Mouse (Mus musculus) forebrain, embryonic 15.5 days (tissue): Measurements from ENCODE around the gene Pabpn1. TPM values are rescaled to one million over a fixed set of nuclear protein-coding genes. Genes with fewer than 3 reads are reported as not detected.

ENCODE experiments used
- ATAC-seq: fragments of 200-750 bp; cut with Nextera tagmentation; replicated peaks from 2 replicates; pipeline ENCODE4 v1.8.0; 2017; ENCODE audit warnings: mild to moderate bottlenecking, moderate TSS enrichment, moderate library complexity
- H3K27ac ChIP-seq: fragments of 300-500 bp; sonication (generic); replicated peaks from 2 replicates; pipeline ENCODE4 v1.5.1; 2015; ENCODE audit warnings: mild to moderate bottlenecking, inconsistent platforms
- H3K27me3 ChIP-seq: fragments of 300-500 bp; sonication (generic); 2 replicates; pipeline ENCODE4 v1.6.1; 2015; ENCODE audit warnings: inconsistent platforms
- H3K36me3 ChIP-seq: fragments of 300-500 bp; sonication (generic); 2 replicates; pipeline ENCODE4 v1.6.1; 2015; ENCODE audit warnings: mild to moderate bottlenecking, inconsistent platforms
- H3K4me1 ChIP-seq: fragments of 300-500 bp; sonication (generic); 2 replicates; pipeline ENCODE4 v1.6.1; 2015; ENCODE audit warnings: inconsistent platforms
- H3K4me2 ChIP-seq: fragments of 300-500 bp; sonication (generic); replicated peaks from 2 replicates; pipeline ENCODE4 v1.6.1; 2015; ENCODE audit warnings: mild to moderate bottlenecking, inconsistent platforms
- H3K4me3 ChIP-seq: fragments of 300-500 bp; sonication (generic); 2 replicates; pipeline ENCODE4 v1.5.1; 2015; ENCODE audit warnings: mild to moderate bottlenecking, inconsistent platforms
- H3K9ac ChIP-seq: fragments of 300-500 bp; sonication (generic); replicated peaks from 2 replicates; pipeline ENCODE4 v1.6.1; 2015; ENCODE audit warnings: mild to moderate bottlenecking, inconsistent platforms
- H3K9me3 ChIP-seq: fragments of 300-500 bp; sonication (generic); 2 replicates; pipeline ENCODE4 v1.6.1; 2016; ENCODE audit warnings: inconsistent platforms
- WGBS: fragments of 180-500 bp; shearing (Covaris S2); methylation state at CpG from one replicate; pipeline ENCODE4 v1.1.7; 2015; ENCODE audit warnings: mixed read lengths; 5-methylcytosine and 5-hydroxymethylcytosine counted together
- polyA plus RNA-seq: library from polyadenylated mRNA; unstranded; fragments of >200 nt; fragmentation: Nextera tagmentation; extraction: Ambion mirVana; gene quantifications from 2 replicates; pipeline ENCODE4 v1.2.1, GENCODE M21; 2015

Pabpn1 gene
- 163 and 164 TPM in 2 replicates for polyA plus RNA-seq

DNA sequence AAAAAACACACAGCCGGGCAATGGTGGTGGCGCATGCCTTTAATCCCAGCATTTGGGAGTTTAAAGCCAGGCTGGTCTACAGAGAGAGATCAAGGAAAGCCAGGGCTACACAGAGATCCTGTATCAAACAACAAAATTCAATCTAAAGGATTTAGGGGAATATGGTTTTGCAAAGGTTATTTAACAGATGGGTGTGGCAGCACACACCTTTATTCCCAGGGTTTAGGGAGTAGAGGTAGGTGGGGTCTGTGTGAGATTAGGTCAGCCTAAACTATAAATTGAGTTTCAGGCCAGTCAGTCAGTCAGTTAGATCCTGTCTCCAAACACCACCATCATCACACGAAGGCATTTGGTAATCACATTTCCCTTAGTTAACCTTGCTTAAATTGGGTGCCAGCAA, at the start of gene Pabpn1:
TSS of gene Pabpn1 (plus strand) at position 301 of the 400 bp plus-strand sequence.
- Histone ChIP-seq H3K4me2 (peak within 1 kb of the TSS; percentile 51), H3K27ac (peak within 1 kb of the TSS; percentile 92), H3K9me3 (no peaks in the 10 kb centered on the region), H3K4me1 (peaks cover 23% of the 10 kb centered on the region), H3K4me3 (peak within 1 kb of the TSS; percentile 90), H3K9ac (peak within 1 kb of the TSS; percentile 53), H3K27me3 (no peaks in the 10 kb centered on the region), H3K36me3 (peaks cover 18% of the 10 kb centered on the region)
- WGBS = 93% methylated on average over 3 of the region's 3 CpGs
- ATAC-seq = no peak

DNA sequence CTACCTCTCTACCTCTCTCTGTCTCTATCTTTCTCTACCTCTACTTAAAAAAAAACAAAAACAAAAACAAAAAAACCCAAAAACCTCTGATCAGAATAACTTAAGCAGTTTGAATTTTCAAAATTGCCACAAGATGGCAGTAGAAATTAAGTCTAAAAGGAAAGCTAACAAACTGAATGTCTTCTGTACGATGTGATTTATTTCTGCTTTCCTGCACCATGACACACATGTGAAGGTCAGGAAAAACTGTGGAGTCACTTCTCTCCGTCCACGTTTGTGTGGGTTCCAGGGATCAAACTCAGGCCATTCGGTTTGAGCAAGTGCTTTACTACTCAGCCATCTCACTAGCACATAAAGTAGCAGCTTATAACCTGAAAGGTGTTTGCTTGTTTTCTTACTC, 48.8 kb upstream of the Pabpn1 start:
- H3K9ac ChIP-seq = no peak overlapping the region
- H3K9me3 ChIP-seq = no peaks in the 10 kb centered on the region
- ATAC-seq = 0 out of 2 replicates have a peak, but pooled peaks have one; percentile 6
- no peaks in the 10 kb centered on the region for H3K4me1 ChIP-seq
- no peak overlapping the region for H3K4me3 ChIP-seq
- 7% methylated on average over 4 of the region's 4 CpGs for WGBS
- H3K36me3 ChIP-seq = no peaks in the 10 kb centered on the region
- H3K4me2 ChIP-seq = no peak overlapping the region
- H3K27ac ChIP-seq = no peak overlapping the region
- no peaks in the 10 kb centered on the region for H3K27me3 ChIP-seq

DNA sequence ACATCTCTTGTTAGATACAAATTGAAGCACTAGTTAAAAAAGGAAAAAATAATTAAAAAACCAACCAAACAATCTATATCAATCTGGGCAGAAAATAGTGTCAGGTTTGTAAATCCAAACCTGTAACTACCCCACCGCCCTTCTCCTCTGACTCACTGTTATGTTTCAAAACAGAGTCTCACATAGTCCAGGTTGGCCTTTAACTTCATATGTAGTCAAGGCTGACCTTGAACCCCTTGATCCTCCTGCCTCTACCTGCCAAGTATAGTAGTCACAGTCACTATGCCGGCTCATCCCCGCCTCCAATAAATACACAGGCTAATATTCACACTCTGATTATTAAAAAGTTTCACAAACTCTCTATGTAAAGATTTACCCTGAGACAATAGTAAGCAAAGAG, 36.6 kb upstream of the Pabpn1 start:
- Histone ChIP-seq H3K4me3 (no peak overlapping the region), H3K36me3 (peaks cover 18% of the 10 kb centered on the region; the same call in 1 of the 2 replicates), H3K4me1 (no peaks in the 10 kb centered on the region), H3K27me3 (no peaks in the 10 kb centered on the region), H3K9ac (no peak overlapping the region), H3K4me2 (no peak overlapping the region), H3K9me3 (no peaks in the 10 kb centered on the region), H3K27ac (no peak overlapping the region)
- ATAC-seq = no peak
- WGBS = 94% methylated on average over 3 of the region's 3 CpGs

DNA sequence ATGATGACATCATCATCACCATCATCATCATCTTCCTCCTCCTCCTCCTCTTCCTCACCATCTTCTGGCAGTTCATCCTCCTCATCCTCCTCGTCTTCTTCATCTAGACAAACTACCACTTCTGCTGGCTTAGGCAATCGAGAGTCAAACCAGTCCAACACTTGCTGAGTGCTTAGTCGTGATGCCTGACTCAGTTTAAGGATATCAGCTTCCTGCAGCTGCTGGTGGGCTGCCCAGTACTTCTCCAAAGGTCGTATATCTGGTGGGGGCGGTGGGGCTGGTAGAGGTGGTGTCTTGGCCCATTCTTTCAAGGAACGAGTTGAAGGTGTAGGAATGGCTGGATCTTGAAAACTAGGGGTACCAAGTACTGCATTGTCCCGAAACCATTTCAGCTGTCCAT, 35.6 kb upstream of the Pabpn1 start:
- no peak overlapping the region for H3K9ac ChIP-seq
- no peak overlapping the region for H3K27ac ChIP-seq
- 92% methylated on average over 7 of the region's 7 CpGs for WGBS
- no peak overlapping the region for H3K4me2 ChIP-seq
- no peaks in the 10 kb centered on the region for H3K27me3 ChIP-seq
- H3K4me3 ChIP-seq = no peak overlapping the region
- no peaks in the 10 kb centered on the region for H3K4me1 ChIP-seq
- no peak for ATAC-seq
- H3K36me3 ChIP-seq = peaks cover 18% of the 10 kb centered on the region; the same call in 1 of the 2 replicates
- H3K9me3 ChIP-seq = no peaks in the 10 kb centered on the region

DNA sequence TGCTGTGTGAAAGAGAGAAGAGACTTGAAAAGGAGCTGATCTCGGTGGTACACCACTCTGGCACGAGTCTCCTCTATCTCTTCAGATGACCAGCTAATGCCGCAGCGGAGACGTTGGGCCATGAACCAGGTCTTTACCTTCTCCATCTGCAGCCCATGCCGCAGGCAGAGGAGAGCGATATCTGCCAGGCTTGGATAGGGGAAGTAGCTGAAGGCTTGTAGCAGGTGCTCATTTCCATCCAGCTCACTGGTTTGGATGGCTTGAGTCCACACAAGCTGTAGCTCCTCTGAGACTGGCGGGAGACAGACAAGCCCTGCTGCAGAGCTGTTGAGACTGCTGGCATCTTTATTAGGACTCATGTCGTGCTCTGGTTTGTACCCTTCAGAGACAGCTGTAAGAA, 34.4 kb upstream of the Pabpn1 start:
- no peak overlapping the region for H3K4me2 ChIP-seq
- no peak overlapping the region for H3K9ac ChIP-seq
- no peak for ATAC-seq
- peaks cover 18% of the 10 kb centered on the region; the same call in 1 of the 2 replicates for H3K36me3 ChIP-seq
- no peaks in the 10 kb centered on the region for H3K9me3 ChIP-seq
- 92% methylated on average over 9 of the region's 9 CpGs for WGBS
- H3K4me1 ChIP-seq = 0 out of 2 replicates have a peak, but pooled peaks cover under 1% of the 10 kb centered on the region
- no peak overlapping the region for H3K27ac ChIP-seq
- no peaks in the 10 kb centered on the region for H3K27me3 ChIP-seq
- no peak overlapping the region for H3K4me3 ChIP-seq

DNA sequence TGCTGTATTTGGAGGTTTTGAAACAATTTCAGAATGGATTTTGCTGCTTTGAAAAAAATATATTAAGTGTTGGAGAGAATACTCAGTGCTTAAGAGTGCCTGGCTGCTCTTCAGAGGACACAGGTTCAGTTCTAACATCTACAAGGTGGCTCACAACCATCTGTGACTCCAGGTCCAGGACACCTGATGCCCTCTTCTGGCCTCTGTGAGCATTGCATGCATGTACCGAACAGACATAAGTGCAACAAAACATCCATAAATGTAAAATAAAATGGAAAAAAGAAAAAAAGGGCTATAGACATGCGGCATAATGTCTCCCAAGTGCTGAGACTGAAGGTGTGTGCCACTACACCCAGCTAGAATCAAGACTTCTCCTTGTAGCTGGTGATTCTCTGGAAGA, 31.8 kb upstream of the Pabpn1 start:
- no peaks in the 10 kb centered on the region for H3K27me3 ChIP-seq
- H3K4me1 ChIP-seq = peaks cover 12% of the 10 kb centered on the region
- H3K9ac ChIP-seq = no peak overlapping the region
- no peak for ATAC-seq
- H3K9me3 ChIP-seq = no peaks in the 10 kb centered on the region
- no peak overlapping the region for H3K4me2 ChIP-seq
- H3K36me3 ChIP-seq = peaks cover 16% of the 10 kb centered on the region; the same call in 1 of the 2 replicates
- no peak overlapping the region for H3K27ac ChIP-seq
- WGBS = 51% methylated on average over 2 of the region's 2 CpGs
- H3K4me3 ChIP-seq = no peak overlapping the region

DNA sequence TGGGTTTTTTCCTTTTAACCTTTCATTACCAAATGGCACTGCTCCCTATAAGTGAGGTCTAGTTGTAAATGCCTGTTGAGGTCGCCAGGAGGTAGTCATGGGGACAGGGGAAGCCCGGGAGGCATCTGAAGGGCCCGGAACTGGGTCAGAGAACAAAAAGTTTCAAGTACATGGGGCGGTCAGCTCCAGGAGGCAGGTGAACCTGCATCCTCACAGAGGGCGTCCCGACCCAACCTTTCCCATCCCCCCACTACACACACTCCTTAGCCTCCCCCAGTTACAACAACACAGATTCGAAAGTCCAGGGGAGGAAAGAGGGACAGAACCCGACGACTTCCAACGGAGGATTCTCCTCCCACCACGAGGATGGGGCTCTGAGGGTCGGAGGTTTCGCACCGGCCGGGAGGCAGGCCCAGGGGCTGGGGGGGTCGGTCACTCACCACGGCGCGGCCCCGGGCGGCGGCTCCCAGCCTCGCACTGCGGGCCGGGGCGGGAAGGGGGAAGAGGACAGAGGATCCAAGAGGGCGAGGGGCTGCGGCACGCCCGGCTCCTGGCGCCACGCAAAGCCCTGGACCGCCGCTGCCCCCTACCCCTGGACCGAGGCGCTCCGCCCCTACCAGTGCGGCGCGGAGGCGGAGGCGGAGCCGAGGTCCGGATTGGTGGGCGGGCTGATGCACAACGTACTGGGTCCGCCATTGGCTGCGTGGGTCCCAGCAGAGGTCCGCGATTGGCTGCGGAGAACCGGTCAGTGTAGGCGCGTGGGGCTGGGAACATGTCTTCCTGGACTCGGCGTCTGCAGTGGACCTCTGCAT, 28.6 kb upstream of the Pabpn1 start:
- H3K4me2 ChIP-seq = peak overlapping the region; percentile 77
- H3K9me3 ChIP-seq = no peaks in the 10 kb centered on the region
- peak; percentile 100 for ATAC-seq
- under 1% methylated on average over 55 of the region's 56 CpGs for WGBS
- H3K4me1 ChIP-seq = peaks cover 12% of the 10 kb centered on the region
- peak overlapping the region; percentile 98 for H3K9ac ChIP-seq
- H3K36me3 ChIP-seq = no peaks in the 10 kb centered on the region
- no peaks in the 10 kb centered on the region for H3K27me3 ChIP-seq
- peak overlapping the region; percentile 99 for H3K4me3 ChIP-seq
- H3K27ac ChIP-seq = peak overlapping the region; percentile 73

DNA sequence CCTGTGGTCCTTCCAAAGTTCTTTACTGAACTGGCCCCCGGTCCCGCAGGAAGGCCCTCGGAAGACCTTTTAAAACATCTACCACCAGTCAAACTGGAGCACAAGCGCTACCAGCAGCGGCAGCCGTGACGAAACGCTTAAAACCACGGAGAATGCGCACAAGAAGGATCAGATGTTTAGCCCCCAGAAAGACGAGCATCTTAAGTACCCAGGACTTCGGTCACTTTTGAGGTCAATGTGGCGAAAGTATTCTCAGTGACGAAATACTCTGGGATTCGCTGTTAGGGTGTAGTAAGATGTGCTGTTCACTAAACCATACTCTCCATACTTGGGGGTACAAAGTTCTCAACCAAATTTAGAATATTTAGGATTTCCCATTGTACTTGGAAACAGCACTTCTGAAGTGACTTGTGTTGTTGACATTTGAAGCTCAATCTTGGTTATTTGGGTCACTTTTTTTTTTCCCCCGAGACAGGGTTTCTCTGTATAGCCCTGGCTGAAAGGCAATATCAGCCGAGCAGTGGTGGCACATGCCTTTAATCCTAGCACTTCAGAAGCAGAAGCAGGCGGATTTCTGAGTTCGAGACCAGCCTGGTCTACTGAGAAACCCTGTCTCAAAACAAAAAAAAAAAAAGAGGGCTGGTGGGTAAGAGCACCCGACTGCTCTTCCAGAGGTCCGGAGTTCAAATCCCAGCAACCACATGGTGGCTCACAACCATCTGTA, 27.8 kb upstream of the Pabpn1 start:
- ATAC-seq = no peak
- 17% methylated on average over 21 of the region's 21 CpGs for WGBS

DNA sequence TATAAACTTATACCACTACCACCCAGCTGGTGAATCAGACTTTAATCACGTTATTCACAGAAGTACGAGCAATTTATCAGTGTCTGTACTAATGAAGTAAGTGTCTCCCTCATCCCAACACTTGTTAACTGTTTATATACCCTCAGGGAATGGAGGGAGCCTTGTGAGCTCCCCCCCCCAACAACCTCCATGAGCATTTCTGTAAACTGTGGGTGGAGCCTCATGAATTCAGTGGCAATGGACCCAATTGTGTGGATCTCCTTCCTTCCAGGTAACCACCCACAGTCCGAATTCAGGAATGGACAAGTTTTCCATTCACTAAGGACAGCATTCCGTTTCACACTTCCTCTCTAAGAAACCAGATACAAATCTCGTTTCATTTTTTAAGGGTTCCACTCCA, 26.7 kb upstream of the Pabpn1 start:
- H3K4me1 ChIP-seq = peaks cover 12% of the 10 kb centered on the region
- ATAC-seq = no peak

More for the DNA sequence above, 27.8 kb upstream of the Pabpn1 start:
- Histone ChIP-seq H3K4me1 (peaks cover 12% of the 10 kb centered on the region), H3K4me2 (peak overlapping the region; percentile 77), H3K9ac (peak overlapping the region; percentile 98), H3K27me3 (no peaks in the 10 kb centered on the region), H3K27ac (peak overlapping the region; percentile 73), H3K36me3 (no peaks in the 10 kb centered on the region), H3K9me3 (no peaks in the 10 kb centered on the region), H3K4me3 (peak overlapping the region; percentile 99)

DNA sequence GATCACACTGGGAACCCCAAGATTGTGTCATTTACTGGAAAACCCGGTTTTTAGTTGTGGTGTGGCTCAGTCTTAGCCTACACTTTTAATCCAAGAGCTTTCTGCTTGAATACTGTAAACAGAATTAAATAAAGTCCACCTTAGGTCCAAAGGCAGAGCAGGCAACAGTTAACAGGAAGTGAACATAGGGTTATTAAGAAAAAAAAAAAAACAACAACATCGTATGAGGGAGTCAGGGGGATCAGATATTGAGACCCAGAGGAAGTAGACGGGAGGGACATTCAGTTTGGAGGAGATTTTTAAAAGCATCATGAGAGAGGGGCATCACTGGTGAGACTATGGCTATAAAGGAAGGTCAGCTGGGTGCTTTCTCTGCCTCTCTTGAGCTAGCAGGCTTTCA, 26.0 kb upstream of the Pabpn1 start:
- Histone ChIP-seq H3K4me2 (no peak overlapping the region), H3K36me3 (no peaks in the 10 kb centered on the region), H3K9ac (no peak overlapping the region), H3K4me1 (peaks cover 12% of the 10 kb centered on the region), H3K4me3 (no peak overlapping the region), H3K27ac (no peak overlapping the region), H3K27me3 (no peaks in the 10 kb centered on the region), H3K9me3 (no peaks in the 10 kb centered on the region)
- no peak for ATAC-seq
- WGBS = 58% methylated on average over 3 of the region's 3 CpGs

More for the DNA sequence above, 26.7 kb upstream of the Pabpn1 start:
- no peak overlapping the region for H3K4me2 ChIP-seq
- H3K9ac ChIP-seq = no peak overlapping the region
- no peaks in the 10 kb centered on the region for H3K27me3 ChIP-seq
- WGBS = 74% methylated on average over 5 of the region's 5 CpGs
- H3K4me3 ChIP-seq = no peak overlapping the region
- H3K27ac ChIP-seq = no peak overlapping the region
- H3K9me3 ChIP-seq = no peaks in the 10 kb centered on the region
- no peaks in the 10 kb centered on the region for H3K36me3 ChIP-seq

DNA sequence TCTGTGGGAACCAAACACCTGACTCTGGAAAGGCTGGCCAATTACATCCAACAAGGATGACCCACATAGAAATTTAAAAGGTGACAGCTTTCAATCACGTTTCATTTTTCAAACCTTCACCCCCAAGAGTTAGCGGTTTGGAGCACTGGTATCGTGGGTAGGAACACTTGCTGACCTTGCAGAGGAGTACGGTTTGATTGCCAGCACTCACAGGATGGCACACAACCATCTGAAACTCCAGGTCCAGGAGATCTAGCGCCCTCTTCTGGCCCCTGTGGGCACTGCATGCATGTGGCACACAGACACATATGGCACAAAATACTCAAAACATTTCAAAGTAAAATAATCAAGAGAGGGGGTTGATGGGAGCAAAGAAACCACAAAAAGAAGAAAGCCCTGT, 25.4 kb upstream of the Pabpn1 start:
- H3K9me3 ChIP-seq = no peaks in the 10 kb centered on the region
- ATAC-seq = no peak
- no peak overlapping the region for H3K9ac ChIP-seq
- no peak overlapping the region for H3K4me2 ChIP-seq
- no peaks in the 10 kb centered on the region for H3K36me3 ChIP-seq
- no peaks in the 10 kb centered on the region for H3K27me3 ChIP-seq
- H3K27ac ChIP-seq = no peak overlapping the region
- H3K4me1 ChIP-seq = peaks cover 12% of the 10 kb centered on the region
- H3K4me3 ChIP-seq = no peak overlapping the region
- 53% methylated on average over 5 of the region's 5 CpGs for WGBS

DNA sequence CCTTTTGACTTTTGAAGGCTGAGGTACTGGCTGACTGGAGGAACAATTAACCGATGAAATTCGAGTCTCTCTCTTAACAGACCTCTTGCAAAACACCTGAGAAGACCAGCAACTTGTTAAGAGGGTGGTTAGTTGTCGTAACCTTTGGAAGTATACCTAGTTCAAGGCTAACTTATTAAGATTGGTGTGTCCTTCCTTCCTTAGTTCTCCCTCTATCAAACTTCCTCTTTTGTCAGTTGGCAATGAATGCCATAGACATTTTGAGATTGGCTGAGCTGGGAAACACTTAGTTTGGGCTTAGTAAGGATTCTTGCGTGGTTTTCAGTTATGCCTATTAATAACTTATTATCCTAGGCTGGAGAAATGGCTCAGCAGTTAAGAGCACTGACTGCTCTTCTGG, 24.3 kb upstream of the Pabpn1 start:
- Histone ChIP-seq H3K36me3 (no peaks in the 10 kb centered on the region), H3K4me2 (no peak overlapping the region), H3K9me3 (no peaks in the 10 kb centered on the region), H3K27ac (no peak overlapping the region), H3K27me3 (no peaks in the 10 kb centered on the region), H3K9ac (no peak overlapping the region), H3K4me3 (no peak overlapping the region), H3K4me1 (peaks cover 10% of the 10 kb centered on the region)
- WGBS = 88% methylated on average over 4 of the region's 4 CpGs
- no peak for ATAC-seq
